Comparison of ENCODE assay signal across 13 mouse cellular contexts in genomic region chr11:95574786-95575334, GRCm38 (mm10). TPM values are rescaled to one million over a fixed set of nuclear protein-coding genes. Genes with fewer than 3 reads are reported as not detected.
DNase-seq lines count a peak whose midpoint lies in the region; ATAC-seq lines count a peak whose summit lies in the region.
"Had no signal": no experiment of that assay in that cellular context is flagged by ENCODE, and none has a peak within 500 bp of the region (broad histone marks: within the 10 kb centered on the region; RNA-seq: fewer than 3 reads in every experiment).

No protein-coding gene starts in this region.

- H3K27ac ChIP-seq in kidney, embryonic 15.5 days = 0 out of 2 replicates have a peak overlapping the region, but pooled peaks have one; percentile 20
- no peak overlapping the region for H3K27ac ChIP-seq in kidney, embryonic 16.5 days (ENCODE audit: low read length)
- peak overlapping the region; percentile 1; the same call in 1 of the 2 replicates for H3K27ac ChIP-seq in limb, embryonic 13.5 days

- peaks cover 5% of the 10 kb centered on the region; the same call in 1 of the 2 replicates for H3K36me3 ChIP-seq in kidney, embryonic 15.5 days
- H3K36me3 ChIP-seq in kidney, embryonic 16.5 days (ENCODE audit: insufficient read depth, low read length) = no peaks in the 10 kb centered on the region
- no peaks in the 10 kb centered on the region; the same call in 1 of the 2 replicates for H3K36me3 ChIP-seq in limb, embryonic 13.5 days

- no peaks in the 10 kb centered on the region for H3K9me3 ChIP-seq in kidney, embryonic 15.5 days (replicated peaks)
- no peaks in the 10 kb centered on the region for H3K9me3 ChIP-seq in kidney, embryonic 16.5 days (ENCODE audit: low read length)
- no peaks in the 10 kb centered on the region for H3K9me3 ChIP-seq in limb, embryonic 13.5 days

- WGBS in kidney, embryonic 15.5 days = 79% methylated on average over 6 of the region's 6 CpGs
- 84% methylated on average over 6 of the region's 6 CpGs for WGBS in kidney, embryonic 16.5 days
- whole genome bisulfite sequencing in limb, embryonic 13.5 days = 82% methylated on average over 6 of the region's 6 CpGs

- H3K4me2 ChIP-seq in kidney, embryonic 15.5 days = no peak overlapping the region
- no peak overlapping the region for H3K4me2 ChIP-seq in kidney, embryonic 16.5 days (replicated peaks; ENCODE audit: low read depth, low read length)
- H3K4me2 ChIP-seq in limb, embryonic 13.5 days (replicated peaks) = no peak overlapping the region

- no peak for ATAC-seq in cerebellum, adult (ENCODE audit: insufficient number of reproducible peaks, low FRiP score, low TSS enrichment)
- no peak for ATAC-seq in kidney, embryonic 15.5 days (replicated peaks; ENCODE audit: low FRiP score)
- no peak for ATAC-seq in kidney, embryonic 16.5 days (ENCODE audit: low FRiP score, low TSS enrichment)
- no peak for ATAC-seq in limb, embryonic 13.5 days (ENCODE audit: low FRiP score, low read depth)

- peak; percentile 88 to 93 for DNase-seq in cerebellum, postnatal 10 days
- DNase-seq in right cerebral cortex, postnatal 4 days = peak; percentile 44
- DNase-seq in right cerebral cortex, adult 18-20 months = no peak
- DNase-seq in embryo, embryonic 9.5 days (ENCODE audit: extremely low spot score) = no peak
- DNase-seq: adrenal gland, adult 8-10 months; cerebellum, postnatal 36 days; heart, adult 11 months; kidney, adult 2 months had no signal

- peaks cover 33% of the 10 kb centered on the region for H3K27me3 ChIP-seq in kidney, embryonic 15.5 days
- H3K27me3 ChIP-seq in kidney, embryonic 16.5 days (ENCODE audit: insufficient read depth, low read length) = peaks cover 17% of the 10 kb centered on the region; the same call in 1 of the 2 replicates
- H3K27me3 ChIP-seq in limb, embryonic 13.5 days = peaks cover 82% of the 10 kb centered on the region

- H3K9ac ChIP-seq in kidney, embryonic 15.5 days = no peak overlapping the region
- H3K9ac ChIP-seq in kidney, embryonic 16.5 days (replicated peaks; ENCODE audit: low read length) = no peak overlapping the region
- no peak overlapping the region for H3K9ac ChIP-seq in limb, embryonic 13.5 days

- H3K4me3 ChIP-seq in kidney, embryonic 15.5 days (replicated peaks) = no peak overlapping the region
- no peak overlapping the region for H3K4me3 ChIP-seq in kidney, embryonic 16.5 days (ENCODE audit: low read length)
- H3K4me3 ChIP-seq in limb, embryonic 13.5 days = no peak overlapping the region
- H3K4me3 ChIP-seq: megakaryocyte, embryonic 14.5 days had no signal

- H3K4me1 ChIP-seq in kidney, embryonic 15.5 days = peaks cover 62% of the 10 kb centered on the region
- peaks cover 33% of the 10 kb centered on the region for H3K4me1 ChIP-seq in kidney, embryonic 16.5 days (ENCODE audit: insufficient read depth, low read length)
- H3K4me1 ChIP-seq in limb, embryonic 13.5 days = peaks cover 83% of the 10 kb centered on the region

RNA-seq across cellular contexts. Expression of gene Ngfr, which starts 12.7 kb away (rescaled TPM):
- 25.8 and 28.7 TPM in 2 replicates for polyA plus RNA-seq in kidney, embryonic 15.5 days (2015; fragmentation: Nextera tagmentation; extraction: Ambion mirVana)
- polyA plus RNA-seq in kidney, embryonic 16.5 days (2015; fragmentation: Nextera tagmentation; extraction: Ambion mirVana) = 29.7 and 29.9 TPM in 2 replicates
- 29.4 and 34.5 TPM in 2 replicates for polyA plus RNA-seq in limb, embryonic 13.5 days (2015; fragmentation: Nextera tagmentation; extraction: Ambion mirVana)

Comparison
In these comparisons a context has a peak if more than half of its experiments do, and no peak if none do; other contexts are left out.
1. DNase-seq: peak in cerebellum, postnatal 10 days (2 of 2) and right cerebral cortex, postnatal 4 days (single experiment); none in right cerebral cortex, adult 18-20 months (single experiment) and embryo, embryonic 9.5 days (single experiment).